Mouse (Mus musculus): ENCODE data around the gene Nudt17. TPM values are rescaled to one million over a fixed set of nuclear protein-coding genes. Genes with fewer than 3 reads are reported as not detected.

Nudt17 gene
- polyA plus RNA-seq, 1 experiment from 2014 or later: 3.9 TPM

DNA sequence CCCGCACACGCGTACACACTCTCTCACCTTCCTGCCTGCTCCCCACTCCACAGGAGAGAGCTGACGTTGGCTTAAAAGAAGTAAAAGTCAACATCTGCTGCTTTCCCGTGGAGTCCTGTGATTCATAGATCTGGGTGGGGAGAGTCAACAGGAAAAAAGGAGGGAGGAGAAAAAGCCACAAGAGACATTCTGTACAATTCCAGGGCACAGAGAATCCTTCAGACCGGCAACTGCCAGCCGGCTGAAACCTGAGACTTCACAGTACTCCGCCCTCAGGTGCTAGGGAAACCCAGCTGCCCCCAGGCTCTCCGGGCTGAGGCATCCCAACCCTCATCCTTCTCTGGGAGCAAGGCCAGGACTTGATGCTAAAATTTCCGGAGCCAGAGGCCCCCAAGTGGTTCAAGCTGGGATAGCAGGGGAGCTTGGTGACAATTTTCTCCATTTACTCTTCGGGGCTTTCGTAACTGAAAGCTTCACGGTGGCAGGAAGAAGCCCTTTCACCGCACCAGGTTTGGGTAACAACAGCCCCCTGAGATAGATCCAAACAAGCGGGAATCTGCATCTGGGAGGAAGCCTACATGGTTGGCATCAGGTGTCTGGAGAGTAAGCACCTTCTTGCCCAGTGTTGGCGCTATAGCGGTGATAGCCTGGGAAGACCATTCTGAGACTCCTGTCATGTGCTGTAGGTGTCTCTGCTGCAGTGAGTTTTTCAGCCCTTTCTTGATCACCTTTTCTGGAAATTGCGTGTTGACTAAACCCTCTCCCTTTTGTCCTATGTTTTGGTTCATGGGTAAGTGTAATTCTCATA is 44.7 kb downstream of the Nudt17 start:
- in situ Hi-C loops (cut with MboI; ENCODE audit: low pct_unique_long_range_greater_than_20kb): no loop called here
- CTCF ChIA-PET: interaction anchor here (0.7 to 2.1 kb wide), 21 partner anchors 9 to 122 kb away, joined by 3 to 18 read pairs (median 4); partner anchors contain the start of genes Gm16253, Itga10, Nudt17 and Rbm8a
- ATAC-seq: peak; percentile 95
- TF ChIP-seq CTCF (IDR thresholded peaks at IDR 0.05): peak; percentile 91
- POLR2A ChIA-PET: interaction anchor here (1.2 to 1.3 kb wide), 2 partner anchors 19 to 34 kb away, joined by 4 to 7 read pairs; partner anchors contain the start of gene Itga10
- peak; percentile 99 for DNase-seq (ENCODE audit: low read depth, low spot score)
- no peaks in the 10 kb centered on the region for H3K27me3 ChIP-seq

DNA sequence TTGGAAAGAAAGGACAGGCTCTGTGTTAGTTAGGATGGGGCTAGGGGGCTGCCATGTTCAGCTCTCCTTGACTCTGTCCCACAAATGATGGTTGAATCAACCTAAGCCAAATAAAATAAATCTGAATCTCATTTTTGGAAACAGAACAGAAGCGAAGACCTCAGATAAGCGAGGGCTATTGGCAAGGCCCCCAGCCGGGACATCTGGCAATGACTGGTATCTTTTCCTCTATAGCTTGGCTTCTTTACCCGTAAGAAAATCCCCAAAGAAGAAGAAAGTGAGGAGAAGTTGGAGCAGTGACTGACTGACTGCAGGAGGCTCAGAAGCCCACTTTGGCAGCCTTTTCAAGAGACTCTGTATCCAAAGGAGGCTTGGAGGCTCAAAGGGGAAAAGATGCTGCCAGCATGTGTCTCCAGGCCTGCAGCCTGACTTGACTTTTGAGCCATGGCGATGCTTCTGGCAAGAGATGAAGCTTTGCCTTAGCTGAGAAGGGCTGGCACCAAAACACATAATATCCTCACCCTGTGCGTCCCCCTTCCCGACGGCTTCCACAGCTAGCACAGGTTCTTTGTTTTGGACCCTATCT is 45.5 kb downstream of the Nudt17 start:
- no peak for DNase-seq (ENCODE audit: low read depth, low spot score)
- H3K27me3 ChIP-seq: no peaks in the 10 kb centered on the region
- POLR2A ChIA-PET: interaction anchor here (0.8 to 1.3 kb wide), 3 partner anchors 18 to 87 kb away, joined by 3 to 7 read pairs (median 4); partner anchors contain the start of gene Itga10
- CTCF ChIA-PET: interaction anchor here (0.6 to 2.1 kb wide), 17 partner anchors 10 to 820 kb away, joined by 3 to 18 read pairs (median 4); partner anchors contain the start of genes Gm16253, Itga10, Nudt17 and Rbm8a
- in situ Hi-C loops (cut with MboI; ENCODE audit: low pct_unique_long_range_greater_than_20kb): no loop called here
- TF ChIP-seq CTCF (IDR thresholded peaks at IDR 0.05): no peak
- no peak for ATAC-seq

DNA sequence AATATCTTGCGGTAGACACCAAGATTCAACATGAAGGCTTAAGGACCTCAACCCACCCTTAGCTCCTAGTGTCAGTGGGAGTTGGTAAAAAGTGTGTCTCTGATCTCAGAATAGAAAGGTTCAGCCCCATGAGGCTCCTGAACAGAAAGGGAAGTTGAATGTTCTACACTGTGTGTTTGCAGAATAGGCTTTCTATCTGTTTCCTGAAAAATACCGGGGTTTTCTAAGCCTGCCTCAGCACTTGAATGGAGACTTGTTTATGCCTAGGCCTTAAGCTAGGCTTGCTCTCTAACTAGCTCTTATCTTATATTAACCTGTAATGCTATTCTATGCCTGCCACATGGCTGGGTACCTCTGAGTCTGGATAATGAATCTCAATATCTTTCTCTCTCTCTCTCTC is 47.5 kb downstream of the Nudt17 start:
- in situ Hi-C loops (cut with MboI; ENCODE audit: low pct_unique_long_range_greater_than_20kb): no loop called here
- ChIA-PET POLR2A (interaction anchor here (0.6 kb wide), 1 partner anchor 18 kb away, joined by 4 read pairs; no protein-coding TSS in a partner anchor), CTCF (interaction anchor here (0.7 to 4.4 kb wide), 8 partner anchors 10 to 81 kb away, joined by 3 to 30 read pairs (median 3); partner anchors contain the start of gene Itga10)
- no peak for TF ChIP-seq CTCF (IDR thresholded peaks at IDR 0.05)
- ATAC-seq: no peak
- no peaks in the 10 kb centered on the region for H3K27me3 ChIP-seq
- no peak for DNase-seq (ENCODE audit: low read depth, low spot score)

Other genes starting within 250 kb of the Nudt17 start
- not detected for gene Hfe2, start 183.4 kb downstream of the Nudt17 start, polyA plus RNA-seq (2021)
- 338 TPM for gene Txnip, start 150.6 kb downstream of the Nudt17 start, polyA plus RNA-seq (2021)
- gene Gm16253, start 131.6 kb downstream of the Nudt17 start, polyA plus RNA-seq (2021): 1.9 TPM
- gene Polr3gl, start 114.4 kb downstream of the Nudt17 start, polyA plus RNA-seq (2021): 33.6 TPM
- gene Ankrd34a, start 111.9 kb downstream of the Nudt17 start, polyA plus RNA-seq (2021): 0.62 TPM
- 116 TPM for gene Lix1l, start 107.4 kb downstream of the Nudt17 start, polyA plus RNA-seq (2021)
- 104 TPM for gene Rbm8a, start 78.6 kb downstream of the Nudt17 start, polyA plus RNA-seq (2021)
- 84.6 TPM for gene Pex11b, start 73.2 kb downstream of the Nudt17 start, polyA plus RNA-seq (2021)
- gene Gm42957, start 73.1 kb downstream of the Nudt17 start, polyA plus RNA-seq (2021): 0.10 TPM
- 2.2 TPM for gene Itga10, start 63.0 kb downstream of the Nudt17 start, polyA plus RNA-seq (2021)
- 0.09 TPM for gene Ankrd35, start 38.4 kb downstream of the Nudt17 start, polyA plus RNA-seq (2021)
- gene Pias3, start 12.2 kb downstream of the Nudt17 start, polyA plus RNA-seq (2021): 54.0 TPM
- 62.5 TPM for gene Polr3c, start 19.1 kb upstream of the Nudt17 start, polyA plus RNA-seq (2021)
- 74.8 TPM for gene Rnf115, start 19.1 kb upstream of the Nudt17 start, polyA plus RNA-seq (2021)
- 0.24 TPM for gene Pdzk1, start 120.7 kb upstream of the Nudt17 start, polyA plus RNA-seq (2021)
- 0.19 TPM for gene Cd160, start 120.8 kb upstream of the Nudt17 start, polyA plus RNA-seq (2021)
- 0.13 TPM for gene Gja5, start 196.1 kb upstream of the Nudt17 start, polyA plus RNA-seq (2021)
- 45.2 TPM for gene Gpr89, start 196.8 kb upstream of the Nudt17 start, polyA plus RNA-seq (2021)
- 0.01 TPM for gene Gja8, start 217.5 kb upstream of the Nudt17 start, polyA plus RNA-seq (2021)

Measured in Patski (cell line).